Mouse (Mus musculus): Measurements from ENCODE around the gene Ccdc149. TPM values are rescaled to one million over a fixed set of nuclear protein-coding genes. Genes with fewer than 3 reads are reported as not detected.
A peak's percentile ranks its signal among the peaks of the same experiment; 100 is the strongest.

Ccdc149 gene
- polyA plus RNA-seq, 1 experiment from 2014 or later: 6.1 TPM

DNA sequence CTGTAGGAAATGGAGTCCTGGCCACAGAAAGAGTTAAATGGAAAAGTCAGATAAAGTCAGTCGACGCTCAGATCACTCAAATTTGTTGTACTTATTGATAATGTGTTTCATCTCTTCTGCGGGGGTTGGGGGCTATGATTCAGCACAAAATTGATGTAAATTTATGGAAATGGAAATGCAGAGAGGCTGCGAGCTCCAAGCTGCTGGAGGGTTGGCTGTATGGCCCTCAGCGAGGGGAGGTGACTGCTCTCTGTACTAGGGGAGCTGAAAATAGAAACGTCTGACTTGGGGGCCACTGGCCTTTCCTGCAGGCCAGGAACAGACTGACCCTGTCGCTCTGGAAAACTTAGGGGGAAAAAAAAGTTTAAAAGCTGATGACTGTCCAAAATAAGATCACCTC lies 5.5 kb upstream of the Ccdc149 start:
- H3K4me1 ChIP-seq: peaks cover 15% of the 10 kb centered on the region
- H3K4me3 ChIP-seq: peak overlapping the region; percentile 42
- WGBS: 4% methylated on average over 7 of the region's 7 CpGs
- H3K9me3 ChIP-seq (replicated peaks): peaks cover 5% of the 10 kb centered on the region; the same call in 1 of the 2 replicates
- no peaks in the 10 kb centered on the region for H3K27me3 ChIP-seq
- H3K36me3 ChIP-seq: no peaks in the 10 kb centered on the region
- H3K4me2 ChIP-seq (replicated peaks): peak overlapping the region; percentile 71
- H3K9ac ChIP-seq: peak overlapping the region; percentile 49
- 0 out of 2 replicates have a peak, but pooled peaks have one; percentile 39 for ATAC-seq (ENCODE audit: low FRiP score)
- H3K27ac ChIP-seq: 0 out of 2 replicates have a peak overlapping the region, but pooled peaks have one; percentile 57

DNA sequence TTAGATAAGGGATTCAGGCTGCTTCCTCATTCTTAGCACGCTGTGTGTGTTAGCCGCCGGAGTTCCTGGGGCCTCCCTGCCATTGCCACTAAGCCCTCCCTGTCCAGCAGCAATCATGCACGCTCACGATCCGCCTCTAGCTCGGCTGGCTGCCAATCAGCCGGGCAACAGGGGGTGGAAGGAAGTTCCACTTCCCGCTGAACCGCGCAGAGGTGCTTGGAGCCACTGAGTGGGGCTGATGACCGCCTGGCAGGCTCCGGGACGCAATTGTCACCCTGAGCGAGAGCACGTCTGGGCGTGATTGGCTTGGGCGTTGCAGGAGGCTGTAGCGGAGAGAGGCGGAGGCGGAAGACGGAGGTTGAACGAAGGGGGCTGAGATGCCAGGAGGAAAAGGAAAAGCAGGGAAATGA lies 5.0 kb upstream of the Ccdc149 start:
- ATAC-seq (ENCODE audit: low FRiP score): peak; percentile 92
- peak overlapping the region; percentile 49 for H3K9ac ChIP-seq
- peaks cover 19% of the 10 kb centered on the region for H3K4me1 ChIP-seq
- peaks cover 5% of the 10 kb centered on the region; the same call in 1 of the 2 replicates for H3K9me3 ChIP-seq (replicated peaks)
- H3K4me3 ChIP-seq: peak overlapping the region; percentile 42
- H3K4me2 ChIP-seq (replicated peaks): peak overlapping the region; percentile 71
- H3K36me3 ChIP-seq: no peaks in the 10 kb centered on the region
- WGBS: under 1% methylated on average over 23 of the region's 23 CpGs
- H3K27me3 ChIP-seq: no peaks in the 10 kb centered on the region
- peak overlapping the region; percentile 57 for H3K27ac ChIP-seq

DNA sequence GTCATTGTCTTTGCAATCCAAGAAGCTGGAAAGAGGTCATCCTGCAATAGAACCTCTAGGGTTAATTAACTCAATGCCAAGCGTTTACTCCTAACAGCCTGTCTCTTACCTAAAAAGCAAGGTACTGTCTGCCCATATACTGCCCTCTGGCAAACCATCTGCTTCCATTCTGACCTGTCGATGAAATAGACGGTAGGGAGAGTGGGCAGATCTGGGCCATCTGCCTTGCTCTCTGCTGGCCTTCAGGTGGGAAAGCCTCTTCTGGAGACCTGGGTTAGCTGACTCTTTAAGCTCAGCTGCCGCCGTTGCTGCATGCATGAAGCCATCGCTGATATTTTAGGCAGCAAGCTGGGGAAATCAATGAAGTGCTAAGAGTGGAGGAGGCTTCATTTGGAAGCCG lies 2.7 kb upstream of the Ccdc149 start:
- WGBS: 86% methylated on average over 7 of the region's 7 CpGs
- H3K4me3 ChIP-seq: no peak overlapping the region
- no peaks in the 10 kb centered on the region for H3K27me3 ChIP-seq
- no peak overlapping the region for H3K4me2 ChIP-seq (replicated peaks)
- peaks cover 22% of the 10 kb centered on the region for H3K4me1 ChIP-seq
- H3K9me3 ChIP-seq (replicated peaks): peaks cover 5% of the 10 kb centered on the region; the same call in 1 of the 2 replicates
- no peaks in the 10 kb centered on the region for H3K36me3 ChIP-seq
- H3K9ac ChIP-seq: no peak overlapping the region
- H3K27ac ChIP-seq: no peak overlapping the region
- no peak for ATAC-seq (ENCODE audit: low FRiP score)

DNA sequence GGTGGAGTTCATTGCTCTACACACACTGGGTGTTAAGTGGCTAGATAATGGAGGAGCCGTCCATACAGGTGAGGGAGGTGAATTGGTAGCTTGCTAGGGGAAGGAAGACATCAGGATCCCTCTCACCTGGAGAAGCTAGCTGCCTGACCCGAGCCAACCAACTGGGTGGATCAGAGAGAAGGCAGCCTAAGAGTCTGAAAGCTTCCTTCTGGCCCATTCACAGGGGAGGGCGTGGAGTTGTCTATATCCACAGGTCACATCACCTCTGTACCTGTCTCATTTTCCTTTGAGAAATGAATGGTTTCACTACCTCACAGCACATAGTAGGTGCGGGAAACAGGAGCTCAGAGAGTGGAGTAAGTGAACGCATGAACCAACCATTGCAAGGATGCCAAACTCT lies 770 bp downstream of the Ccdc149 start:
- H3K4me1 ChIP-seq: peaks cover 8% of the 10 kb centered on the region; the same call in 1 of the 2 replicates
- H3K27me3 ChIP-seq: no peaks in the 10 kb centered on the region
- ATAC-seq (ENCODE audit: low FRiP score): peak; percentile 38
- H3K4me3 ChIP-seq: peak overlapping the region; percentile 71
- H3K36me3 ChIP-seq: no peaks in the 10 kb centered on the region
- peak overlapping the region; percentile 79 for H3K4me2 ChIP-seq (replicated peaks)
- peak overlapping the region; percentile 84 for H3K9ac ChIP-seq
- H3K27ac ChIP-seq: no peak overlapping the region
- 55% methylated on average over 5 of the region's 5 CpGs for WGBS
- H3K9me3 ChIP-seq (replicated peaks): peaks cover under 1% of the 10 kb centered on the region

DNA sequence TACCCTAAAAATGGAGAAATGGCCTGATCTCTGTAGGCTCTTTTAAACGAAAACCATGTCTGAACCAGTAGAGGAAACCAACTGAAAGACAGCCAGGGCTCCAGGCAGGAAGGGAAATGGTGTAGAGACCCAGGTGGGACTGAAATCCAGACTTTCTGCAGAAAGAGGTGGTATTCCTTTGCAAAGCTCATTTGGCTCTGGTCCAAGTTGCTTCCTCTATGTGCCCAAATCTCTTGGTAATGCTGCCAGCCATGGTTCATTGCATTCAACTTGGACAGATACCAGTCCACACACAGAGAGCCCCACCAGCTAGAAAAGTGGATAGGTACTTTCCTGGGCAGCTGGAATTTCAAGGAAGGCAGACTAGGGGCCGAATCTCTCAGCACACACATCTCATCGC lies 3.5 kb downstream of the Ccdc149 start:
- Histone ChIP-seq H3K4me2 (replicated peaks) (no peak overlapping the region), H3K9me3 (replicated peaks) (peaks cover 9% of the 10 kb centered on the region), H3K4me3 (no peak overlapping the region), H3K9ac (no peak overlapping the region), H3K27ac (no peak overlapping the region), H3K27me3 (no peaks in the 10 kb centered on the region), H3K4me1 (peaks cover 8% of the 10 kb centered on the region; the same call in 1 of the 2 replicates), H3K36me3 (no peaks in the 10 kb centered on the region)
- ATAC-seq (ENCODE audit: low FRiP score): no peak
- 87% methylated on average over 3 of the region's 3 CpGs for WGBS

DNA sequence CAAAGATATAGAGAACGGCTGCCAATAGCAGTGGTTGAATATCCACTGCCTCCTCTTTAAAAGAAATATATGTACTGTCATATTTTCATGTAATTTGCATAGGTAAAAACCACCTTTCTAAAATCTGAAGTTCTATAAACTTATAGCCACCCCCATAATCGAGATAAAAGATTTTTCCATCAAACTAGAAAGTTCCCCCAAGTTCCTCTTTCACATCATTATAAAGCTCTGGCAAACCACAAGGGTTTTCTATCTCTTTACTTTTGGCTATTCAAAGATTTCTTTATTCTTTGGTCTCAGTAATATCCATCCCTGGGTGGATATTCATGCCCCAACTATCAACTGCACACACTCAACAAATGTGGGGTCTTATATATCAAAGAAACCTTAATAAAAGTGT lies 8.9 kb downstream of the Ccdc149 start:
- H3K4me3 ChIP-seq: no peak overlapping the region
- no peaks in the 10 kb centered on the region for H3K4me1 ChIP-seq
- H3K27me3 ChIP-seq: no peaks in the 10 kb centered on the region
- peaks cover 9% of the 10 kb centered on the region for H3K9me3 ChIP-seq (replicated peaks)
- no peaks in the 10 kb centered on the region for H3K36me3 ChIP-seq
- WGBS: 78% methylated on average over 2 of the region's 2 CpGs
- no peak overlapping the region for H3K4me2 ChIP-seq (replicated peaks)
- no peak for ATAC-seq (ENCODE audit: low FRiP score)
- H3K27ac ChIP-seq: no peak overlapping the region
- no peak overlapping the region for H3K9ac ChIP-seq

DNA sequence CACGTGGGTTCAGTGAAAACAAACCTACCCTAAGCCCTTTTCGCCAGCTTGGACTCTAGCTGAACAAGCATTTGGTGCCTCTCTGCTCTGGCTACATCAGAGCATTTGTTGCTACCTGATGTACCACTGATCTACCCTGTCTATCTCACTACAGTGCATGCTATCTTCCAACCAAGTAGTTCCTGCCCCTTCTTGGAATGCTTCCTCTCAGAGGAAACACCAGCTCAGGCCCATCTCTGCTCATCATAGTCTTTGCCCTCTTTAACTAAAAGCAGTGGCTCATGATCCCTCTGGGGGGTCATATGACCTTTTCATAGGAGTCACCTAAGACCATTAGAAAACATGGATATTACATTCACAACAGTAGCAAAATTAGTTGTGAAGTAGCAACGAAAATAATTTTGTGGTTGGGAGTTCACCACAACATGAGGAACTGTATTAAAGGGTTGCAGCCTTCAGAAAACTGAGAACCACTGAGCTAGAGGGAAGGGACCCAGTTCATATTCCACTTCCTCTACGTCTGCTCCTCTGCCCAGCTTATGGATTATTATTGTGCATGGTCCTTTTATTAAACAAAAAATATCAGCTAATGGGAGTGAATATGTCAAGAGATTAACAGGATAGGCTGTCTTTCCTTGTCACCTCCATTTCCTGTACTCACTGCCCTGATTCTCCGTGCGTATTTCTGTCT lies 9.7 kb downstream of the Ccdc149 start:
- Histone ChIP-seq H3K27ac (no peak overlapping the region), H3K9ac (no peak overlapping the region), H3K4me1 (no peaks in the 10 kb centered on the region), H3K9me3 (replicated peaks) (peaks cover 9% of the 10 kb centered on the region), H3K27me3 (no peaks in the 10 kb centered on the region), H3K4me2 (replicated peaks) (no peak overlapping the region), H3K36me3 (no peaks in the 10 kb centered on the region), H3K4me3 (no peak overlapping the region)
- WGBS: 83% methylated on average over 6 of the region's 6 CpGs
- no peak for ATAC-seq (ENCODE audit: low FRiP score)

DNA sequence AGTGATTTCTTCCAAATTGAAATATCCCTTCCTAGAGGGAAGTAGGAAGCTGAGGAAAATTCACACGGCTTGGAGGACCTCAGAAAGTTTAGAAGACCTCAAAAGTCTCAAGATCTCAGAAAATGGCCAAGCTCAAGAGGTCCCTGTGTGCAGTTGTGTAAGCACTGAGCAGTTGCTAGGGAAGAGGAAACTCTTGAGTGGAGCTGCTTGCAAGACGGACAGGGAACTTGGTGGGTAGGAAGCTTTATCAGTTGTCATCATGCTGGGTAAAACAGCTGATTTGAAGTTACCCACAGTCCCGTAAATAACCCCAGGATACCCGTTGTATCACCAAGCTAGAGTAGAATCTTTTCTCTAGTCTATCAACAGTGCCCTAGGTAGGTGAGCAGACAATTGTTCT lies 12.0 kb downstream of the Ccdc149 start:
- WGBS: 88% methylated on average over 4 of the region's 4 CpGs
- no peaks in the 10 kb centered on the region for H3K36me3 ChIP-seq
- no peak overlapping the region for H3K4me3 ChIP-seq
- H3K9ac ChIP-seq: no peak overlapping the region
- no peak for ATAC-seq (ENCODE audit: low FRiP score)
- no peaks in the 10 kb centered on the region for H3K4me1 ChIP-seq
- H3K9me3 ChIP-seq (replicated peaks): no peaks in the 10 kb centered on the region
- no peak overlapping the region for H3K4me2 ChIP-seq (replicated peaks)
- H3K27ac ChIP-seq: no peak overlapping the region
- H3K27me3 ChIP-seq: no peaks in the 10 kb centered on the region

DNA sequence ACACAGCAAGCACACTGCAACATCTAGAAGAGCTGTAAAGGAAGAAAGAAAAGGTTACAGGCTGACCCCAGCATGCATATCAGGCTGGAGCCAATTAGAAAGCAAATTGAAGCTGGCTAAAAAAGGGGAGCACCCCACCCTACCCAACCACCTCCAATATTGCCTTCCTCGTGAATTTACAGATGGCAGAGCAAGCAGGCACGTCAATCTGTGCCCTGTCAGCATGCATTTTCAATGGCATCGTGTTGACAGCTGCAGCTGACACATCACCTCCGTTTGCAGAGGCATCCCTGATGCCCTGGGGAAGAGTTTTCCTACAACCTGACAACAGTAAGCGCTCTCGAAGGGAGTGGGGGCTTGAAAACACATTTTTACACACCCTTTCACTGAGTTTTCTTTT lies 14.2 kb downstream of the Ccdc149 start:
- no peak overlapping the region for H3K27ac ChIP-seq
- H3K9ac ChIP-seq: no peak overlapping the region
- H3K9me3 ChIP-seq (replicated peaks): no peaks in the 10 kb centered on the region
- no peak overlapping the region for H3K4me2 ChIP-seq (replicated peaks)
- H3K4me1 ChIP-seq: no peaks in the 10 kb centered on the region
- H3K36me3 ChIP-seq: no peaks in the 10 kb centered on the region
- no peak overlapping the region for H3K4me3 ChIP-seq
- no peak for ATAC-seq (ENCODE audit: low FRiP score)
- WGBS: 61% methylated on average over 6 of the region's 6 CpGs
- H3K27me3 ChIP-seq: no peaks in the 10 kb centered on the region

DNA sequence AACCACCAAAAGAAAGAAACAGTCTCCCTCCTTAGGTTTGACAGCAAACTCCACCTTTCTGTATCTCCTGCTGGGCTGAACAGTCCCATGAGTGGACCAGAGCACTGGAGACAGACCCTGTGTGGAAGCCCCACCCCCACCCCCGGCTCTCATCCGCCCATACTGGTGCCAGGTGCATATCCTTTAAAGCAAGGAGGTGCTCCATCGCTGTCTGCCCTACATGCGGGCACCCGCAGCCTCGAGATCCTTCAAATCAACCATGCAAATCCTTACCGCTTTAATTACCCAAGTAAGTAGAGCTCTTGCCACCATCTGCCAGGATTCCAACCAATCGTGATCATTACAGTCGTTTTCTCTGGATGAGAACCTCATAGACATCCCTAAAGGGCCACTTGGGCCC lies 20.5 kb downstream of the Ccdc149 start:
- Histone ChIP-seq H3K4me1 (no peaks in the 10 kb centered on the region), H3K27me3 (no peaks in the 10 kb centered on the region), H3K36me3 (no peaks in the 10 kb centered on the region), H3K9me3 (replicated peaks) (no peaks in the 10 kb centered on the region), H3K4me3 (no peak overlapping the region), H3K9ac (no peak overlapping the region), H3K4me2 (replicated peaks) (no peak overlapping the region), H3K27ac (no peak overlapping the region)
- ATAC-seq (ENCODE audit: low FRiP score): no peak
- WGBS: 82% methylated on average over 9 of the region's 9 CpGs

DNA sequence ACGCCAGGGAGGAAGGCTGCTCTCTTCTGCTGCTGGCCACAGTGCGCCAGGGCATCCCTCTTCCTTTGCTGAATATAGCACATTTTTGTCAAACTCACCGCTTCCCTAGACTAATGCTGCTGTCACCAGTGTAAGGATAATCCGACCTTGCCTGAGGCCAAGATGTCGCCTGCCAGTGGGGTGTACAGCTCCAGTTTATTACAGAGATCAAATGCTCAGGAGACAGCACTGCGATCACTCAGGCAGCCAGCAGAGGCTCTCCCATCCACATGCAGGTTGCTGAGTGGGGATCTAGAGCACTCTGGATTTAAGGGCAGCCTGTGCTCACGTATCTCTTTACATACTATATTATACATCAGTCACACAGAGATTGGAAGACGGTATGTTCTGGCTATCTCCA lies 22.1 kb downstream of the Ccdc149 start:
- Histone ChIP-seq H3K4me1 (no peaks in the 10 kb centered on the region), H3K9ac (no peak overlapping the region), H3K4me2 (replicated peaks) (no peak overlapping the region), H3K27me3 (no peaks in the 10 kb centered on the region), H3K4me3 (no peak overlapping the region), H3K9me3 (replicated peaks) (no peaks in the 10 kb centered on the region), H3K27ac (no peak overlapping the region), H3K36me3 (no peaks in the 10 kb centered on the region)
- WGBS: 77% methylated on average over 8 of the region's 8 CpGs
- ATAC-seq (ENCODE audit: low FRiP score): no peak

DNA sequence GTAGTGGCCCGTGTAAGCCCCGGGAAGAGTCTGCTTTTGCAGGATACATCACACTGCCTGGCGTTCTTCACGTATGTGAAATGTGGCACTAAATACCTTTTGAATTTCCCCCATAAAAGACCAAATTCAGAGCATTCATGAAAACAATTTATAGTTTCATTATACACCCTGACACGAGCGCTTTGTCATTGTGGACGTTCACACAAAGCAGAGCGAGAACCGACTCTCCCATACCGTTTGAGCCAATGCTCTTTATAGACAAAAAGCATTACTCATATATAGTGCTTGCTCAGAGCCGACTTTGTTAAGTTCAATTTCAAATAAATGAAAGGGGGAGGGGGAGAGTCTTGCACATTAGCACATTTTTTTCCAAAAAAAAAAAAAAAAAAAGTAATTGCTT lies 31.0 kb downstream of the Ccdc149 start:
- 68% methylated on average over 11 of the region's 11 CpGs for WGBS
- Histone ChIP-seq H3K36me3 (no peaks in the 10 kb centered on the region), H3K4me1 (no peaks in the 10 kb centered on the region), H3K27ac (no peak overlapping the region), H3K9me3 (replicated peaks) (no peaks in the 10 kb centered on the region), H3K4me3 (no peak overlapping the region), H3K9ac (no peak overlapping the region), H3K27me3 (no peaks in the 10 kb centered on the region), H3K4me2 (replicated peaks) (no peak overlapping the region)
- ATAC-seq (ENCODE audit: low FRiP score): no peak

DNA sequence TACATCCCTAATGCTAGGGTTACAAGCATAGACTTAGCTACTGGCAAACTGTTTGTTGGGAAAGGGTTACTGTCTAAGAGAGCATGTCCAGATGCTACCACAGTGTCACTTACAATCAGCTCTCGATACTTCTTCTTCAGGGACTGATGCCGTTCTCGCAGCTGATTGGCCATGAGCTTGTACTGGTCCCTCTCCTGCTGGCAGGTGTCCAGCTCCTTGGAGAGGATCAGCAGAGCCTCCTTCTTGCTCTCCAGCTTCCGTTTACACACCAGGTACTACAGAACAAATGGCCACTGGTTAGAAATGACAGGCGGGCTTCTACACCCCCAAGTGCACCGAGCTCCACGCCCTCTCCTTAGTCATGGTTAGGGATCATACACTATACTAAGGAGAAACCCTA lies 32.4 kb downstream of the Ccdc149 start:
- no peak overlapping the region for H3K9ac ChIP-seq
- H3K27ac ChIP-seq: no peak overlapping the region
- no peak for ATAC-seq (ENCODE audit: low FRiP score)
- H3K4me2 ChIP-seq (replicated peaks): no peak overlapping the region
- WGBS: 87% methylated on average over 7 of the region's 7 CpGs
- H3K4me3 ChIP-seq: no peak overlapping the region
- H3K9me3 ChIP-seq (replicated peaks): no peaks in the 10 kb centered on the region
- H3K36me3 ChIP-seq: no peaks in the 10 kb centered on the region
- H3K4me1 ChIP-seq: no peaks in the 10 kb centered on the region
- no peaks in the 10 kb centered on the region for H3K27me3 ChIP-seq

Data from hindbrain, embryonic 12.5 days (tissue).